Mouse (Mus musculus) cortical plate, adult 2 months (tissue): ENCODE measurements around the gene Itpr2.

Experiments used
- CTCF ChIP-seq: fragments of 200-500 bp; IDR thresholded peaks from 2 replicates; pipeline ENCODE4 v1.5.1; 2011; ENCODE audit warnings: mild to moderate bottlenecking, control low read depth, low read length; ENCODE audit not compliant: insufficient read depth; ENCODE audit errors: extremely low read depth
- POLR2A ChIP-seq: fragments of 200-500 bp; IDR thresholded peaks from 2 replicates; pipeline ENCODE4 v1.6.1; 2011; ENCODE audit warnings: mild to moderate bottlenecking, low read length, control low read depth; ENCODE audit not compliant: insufficient read depth; ENCODE audit errors: extremely low read depth

DNA sequence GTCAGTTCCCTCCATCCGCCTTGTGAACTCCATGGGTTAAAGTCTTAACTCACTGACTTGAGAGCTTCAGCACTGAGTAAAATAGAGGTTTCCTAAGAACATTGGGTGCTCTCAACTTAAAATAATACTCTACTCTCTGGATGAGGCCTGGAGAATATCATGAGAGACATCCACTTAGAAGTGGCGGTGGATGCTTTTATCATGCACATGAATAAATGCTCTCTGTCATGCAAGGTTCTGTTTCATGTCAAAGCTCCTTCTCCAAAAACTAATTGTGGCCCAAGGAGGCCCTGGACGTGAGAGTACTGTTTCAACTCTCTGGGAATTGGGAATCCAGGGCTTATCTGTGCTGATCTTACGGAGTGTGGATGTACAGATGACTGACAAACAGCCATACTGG lies 35.1 kb upstream of the Itpr2 start:
- TF ChIP-seq POLR2A = no peak
- TF ChIP-seq CTCF = no peak
